Mouse (Mus musculus) heart, adult 9 months (tissue): ENCODE measurements at regions not wholly inside any gene's neighbourhood (a gene's known extent, or its start where the extent isn't known, plus 50 kb on each side); places are given as distances from the start of the nearest gene placed in this dataset.

Experiments
- DNase-seq, 2 experiments: peaks; one replicate each; pipeline ENCODE4 v3.0.0; 2022; ENCODE audit warnings: low spot score in 2 of 2

- DNase-seq = peak; percentile 22 to 28
Measured at GRCm38 (mm10) chr7:39866674-39867428, 349.3 kb downstream of the Zfp619 start.

- DNase-seq = no peak
Measured at GRCm38 (mm10) chr7:39867451-39867850, 349.9 kb downstream of the Zfp619 start.

GRCm38 (mm10) chr7:39882113-39882512 lies 364.5 kb downstream of the Zfp619 start:
- DNase-seq = no peak

- DNase-seq = no peak
Measured at GRCm38 (mm10) chr7:39894208-39894896, 376.8 kb downstream of the Zfp619 start.

- no peak for DNase-seq
Measured at GRCm38 (mm10) chr7:39896918-39897317, 379.4 kb downstream of the Zfp619 start.

GRCm38 (mm10) chr7:39898268-39898667 lies 380.7 kb downstream of the Zfp619 start:
- DNase-seq = no peak

- DNase-seq = no peak
Measured at GRCm38 (mm10) chr7:39933946-39934345, 416.4 kb downstream of the Zfp619 start.

DNA sequence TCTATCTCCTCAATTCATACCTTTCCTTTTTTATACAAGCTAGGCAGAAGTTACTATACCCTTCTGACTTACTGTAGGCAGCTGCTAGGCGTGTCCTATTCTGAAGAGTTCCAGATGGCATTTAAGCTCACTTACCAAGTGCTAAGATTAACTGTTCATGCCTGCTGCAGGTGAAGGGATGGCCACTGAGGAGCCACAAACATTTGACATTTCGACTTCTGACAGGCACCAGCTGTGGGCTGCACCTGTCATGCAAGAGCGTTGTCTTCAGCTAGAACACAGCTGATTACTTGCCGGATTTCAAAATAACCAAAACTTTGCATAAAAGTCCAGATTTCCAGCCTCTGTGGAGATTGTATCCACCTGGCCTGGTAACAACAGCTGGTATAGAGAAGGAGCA lies 419.7 kb downstream of the Zfp619 start:
- no peak for DNase-seq

DNA sequence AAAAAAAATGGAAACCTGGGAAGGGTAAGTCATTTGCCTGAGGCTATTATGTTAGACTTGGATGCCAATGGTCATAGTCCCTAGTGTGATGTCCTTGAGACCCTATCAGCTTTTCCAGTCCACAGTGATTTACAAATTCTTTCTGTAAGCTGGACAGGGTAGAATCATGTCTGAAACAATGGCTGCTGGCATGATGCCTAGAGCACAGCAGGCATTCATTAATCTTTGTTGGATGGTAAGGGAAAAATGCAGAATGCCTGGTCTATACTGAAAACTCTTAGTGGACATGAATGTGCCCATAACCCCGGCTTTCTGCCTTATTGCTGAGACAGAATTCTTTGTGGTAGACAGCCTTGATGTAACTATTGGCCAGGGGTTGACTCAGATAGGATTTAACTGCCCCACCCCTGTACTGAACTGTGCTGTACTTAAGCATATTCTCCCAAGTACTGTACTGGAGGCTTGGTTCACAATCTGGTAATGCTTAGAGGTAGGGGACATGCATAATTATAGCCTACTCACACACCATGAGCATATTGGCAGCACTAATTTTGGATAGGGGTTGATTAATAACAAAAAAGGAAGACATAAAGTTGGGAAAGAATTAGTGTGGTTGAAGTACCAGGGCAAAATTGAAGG lies 424.8 kb downstream of the Zfp619 start:
- no peak for DNase-seq

DNA sequence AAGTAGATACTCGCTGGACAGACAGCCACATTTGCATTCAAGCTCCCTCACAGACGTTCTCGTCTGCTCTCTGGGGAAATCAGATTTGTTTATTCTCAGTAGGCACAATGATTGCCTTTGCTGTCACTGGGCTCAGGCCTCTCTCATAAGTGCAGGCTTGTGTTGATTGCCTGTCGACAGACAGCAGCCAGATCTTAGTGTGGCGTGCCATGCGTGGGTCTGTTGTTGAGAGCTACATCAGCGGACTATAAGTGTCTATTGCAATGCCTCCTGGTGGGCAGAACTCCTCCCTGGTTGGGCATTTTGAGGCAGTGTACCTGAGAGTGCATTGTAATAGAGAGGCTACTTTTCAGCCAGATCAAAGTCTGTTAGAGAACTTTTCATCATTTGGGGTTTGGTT lies 436.5 kb downstream of the Zfp619 start:
- no peak for DNase-seq

- peak; percentile 4 to 7 for DNase-seq
Measured at GRCm38 (mm10) chr7:39954931-39955330, 437.4 kb downstream of the Zfp619 start.

DNA sequence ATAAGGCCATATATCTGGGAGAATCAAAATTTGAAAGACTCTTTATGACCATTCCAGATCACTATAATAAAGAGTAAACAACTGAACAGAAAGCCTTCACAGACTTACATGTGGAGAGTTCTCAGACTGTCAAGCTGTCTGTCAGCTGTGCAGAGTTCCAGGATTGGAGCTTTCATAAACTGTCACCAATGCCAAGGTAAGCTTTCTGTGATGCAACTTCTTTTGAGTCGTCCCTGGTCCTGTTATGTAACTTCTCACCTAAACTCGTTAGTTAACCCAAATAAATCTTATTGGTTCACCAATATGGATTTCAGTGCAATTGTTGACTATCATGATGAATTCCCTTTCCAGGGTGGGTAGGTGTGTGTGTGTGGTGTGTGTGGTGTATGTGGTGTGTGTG lies 460.6 kb downstream of the Zfp619 start:
- no peak for DNase-seq

GRCm38 (mm10) chr7:39981647-39982046 lies 464.1 kb downstream of the Zfp619 start:
- DNase-seq = no peak
